Mouse (Mus musculus) mature B cell (primary cell): Measurements from ENCODE around the gene Krtap4-1.
"Not testable (repeated sequence)": the region's sequence is repeated elsewhere in the genome, so short reads cannot be mapped to it uniquely, and the experiment has no call there.

ENCODE experiments used
- in situ Hi-C: fragments of 300-500 bp; cut with MboI; formaldehyde crosslinking; loops from 2 replicates; pipeline ENCODE4 v1.14.3; 2019

Gene Krtap4-1

GRCm38 (mm10) chr11:99628138-99628537, at the start of gene Krtap4-1:
Gene Krtap4-1 (minus strand): TSS chr11:99628238.
- in situ Hi-C loops: no loop called here

DNA sequence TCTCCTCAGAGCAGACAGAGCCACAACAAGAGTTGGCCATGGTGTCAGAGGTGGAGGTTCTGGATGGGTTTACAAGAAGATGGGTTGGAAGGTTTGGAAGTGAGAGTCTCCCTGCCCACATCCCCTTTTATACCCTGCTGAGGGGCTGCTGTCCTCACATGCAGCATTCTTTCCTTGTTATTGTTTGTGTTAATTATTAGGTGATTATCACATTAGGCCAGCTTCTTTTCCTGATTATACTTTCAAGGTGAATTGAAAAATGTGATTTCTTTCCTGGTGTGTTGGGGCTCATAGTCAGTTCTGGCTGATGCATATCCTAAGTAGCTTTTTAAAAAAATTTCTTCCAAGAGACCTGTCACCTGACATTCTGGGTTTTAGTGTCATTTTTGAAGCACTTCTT, 37.8 kb upstream of the Krtap4-1 start, which contains the start of gene Krtap4-6:
Gene Krtap4-6, minus strand, starts transcription at position 101 of the 400 bp plus-strand sequence.
- in situ Hi-C loops: no loop called here

- in situ Hi-C loops: no loop called here
Measured at GRCm38 (mm10) chr11:99662802-99663201, 34.8 kb upstream of the Krtap4-1 start.

GRCm38 (mm10) chr11:99659256-99659655, 31.2 kb upstream of the Krtap4-1 start:
- in situ Hi-C loops: no loop called here

GRCm38 (mm10) chr11:99658467-99659010, 30.5 kb upstream of the Krtap4-1 start, which contains the start of gene Gm11563:
Gene Gm11563 (minus strand): TSS chr11:99658960.
- in situ Hi-C loops: not testable (repeated sequence)

DNA sequence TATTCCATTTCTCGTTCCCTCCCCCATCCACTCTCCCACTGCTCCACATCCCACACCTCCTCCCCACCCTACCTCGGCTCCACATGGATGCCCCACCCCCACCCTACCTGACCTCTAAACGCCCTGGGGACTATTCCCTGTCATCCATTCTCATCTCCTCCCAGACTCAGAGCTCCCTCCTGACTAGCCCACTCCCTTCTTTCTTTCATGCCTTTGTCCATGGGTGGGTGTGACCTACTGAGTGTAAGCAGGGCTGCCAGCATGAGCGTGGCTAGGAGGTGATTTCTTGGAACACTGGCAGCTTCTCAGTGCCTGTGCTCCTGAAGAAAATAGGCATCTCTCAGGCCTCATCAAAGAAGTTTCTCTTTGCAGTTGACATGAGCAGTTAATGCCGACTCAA, 29.0 kb upstream of the Krtap4-1 start:
- in situ Hi-C loops: no loop called here

DNA sequence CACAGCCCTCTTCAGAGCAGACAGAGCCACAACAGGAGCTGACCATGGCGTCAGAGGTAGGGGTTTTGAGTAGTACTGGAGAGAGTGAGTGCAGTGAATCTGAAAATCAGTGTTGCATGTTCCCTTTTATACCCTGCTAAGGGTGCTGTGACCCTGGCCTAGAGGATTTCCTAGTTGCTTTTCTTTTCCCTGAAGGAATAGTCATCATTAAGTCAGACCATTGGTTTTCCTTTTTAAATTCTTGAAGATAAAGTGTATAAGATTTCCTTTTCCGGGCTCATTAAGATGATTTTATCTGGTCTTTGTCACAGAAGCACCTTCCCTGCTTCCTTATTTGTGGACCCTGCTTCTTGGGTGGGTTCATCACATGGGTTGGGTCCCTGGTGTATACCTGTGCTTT, 22.1 kb upstream of the Krtap4-1 start, which contains the start of gene Gm11555:
Gene Gm11555, minus strand, starts transcription at position 101 of the 400 bp plus-strand sequence.
- in situ Hi-C loops: no loop called here

DNA sequence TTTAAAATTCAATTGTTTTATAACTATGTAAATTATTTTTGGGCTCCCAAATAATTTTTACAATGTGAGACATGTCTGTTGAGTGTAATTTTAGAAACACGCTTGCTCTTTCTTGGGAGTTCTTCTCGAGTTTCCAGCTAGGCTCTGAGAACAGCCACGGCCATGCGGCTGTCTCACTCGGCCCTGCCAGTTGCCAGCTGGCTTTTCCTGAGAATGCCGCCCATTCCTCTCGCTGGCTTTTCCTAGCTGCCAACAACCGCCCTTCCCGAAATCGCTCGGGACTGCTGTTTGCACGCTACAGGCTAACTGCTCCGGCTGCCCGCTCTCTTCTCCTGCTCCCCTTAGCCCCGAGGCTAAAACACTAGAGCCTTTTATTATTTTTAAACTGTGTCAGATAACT, 18.4 kb upstream of the Krtap4-1 start:
- in situ Hi-C loops: no loop called here

DNA sequence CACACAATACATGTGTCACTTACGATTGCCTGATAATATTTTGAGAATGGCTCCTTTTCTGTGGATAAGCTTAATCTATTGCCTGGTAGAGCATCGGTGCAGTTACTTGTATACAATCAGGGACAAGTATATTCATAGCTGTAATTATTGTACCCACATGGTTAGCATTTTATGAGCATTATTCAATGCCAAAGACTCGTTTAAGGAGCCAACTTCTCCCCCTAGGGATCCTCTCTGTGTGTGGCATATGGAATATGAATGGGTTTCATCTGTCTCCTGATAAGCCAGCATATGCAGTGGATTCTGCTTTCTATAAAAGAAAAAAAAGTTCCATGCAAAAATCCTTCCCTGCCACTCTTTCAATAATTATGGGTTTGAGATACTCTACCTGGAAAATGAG, 16.3 kb upstream of the Krtap4-1 start:
- in situ Hi-C loops: no loop called here

DNA sequence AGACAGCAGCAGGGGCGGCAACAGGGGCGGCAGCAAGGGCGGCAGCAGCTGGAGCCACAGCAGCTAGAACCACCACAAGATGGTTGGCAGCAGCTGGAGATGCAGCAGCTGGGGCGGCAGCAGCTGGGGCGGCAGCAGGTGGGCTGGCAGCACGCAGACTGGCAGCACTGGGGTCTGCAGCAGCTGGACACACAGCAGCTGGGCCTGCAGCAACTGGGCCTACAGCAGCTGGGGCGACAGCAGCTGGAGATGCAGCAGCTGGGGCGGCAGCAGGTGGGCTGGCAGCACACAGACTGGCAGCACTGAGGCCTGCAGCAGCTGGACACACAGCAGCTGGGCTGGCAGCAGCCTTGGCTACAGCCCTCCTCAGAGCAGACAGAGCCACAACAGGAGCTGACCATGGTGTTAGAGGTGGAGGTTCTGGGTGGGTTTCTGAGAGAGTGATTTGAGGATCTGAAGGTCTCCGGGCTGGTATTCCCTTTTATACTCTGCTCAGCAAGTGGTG, 15.6 kb upstream of the Krtap4-1 start, which contains the start of gene Krtap4-7:
Gene Krtap4-7, minus strand, starts transcription at position 455 of the 505 bp plus-strand sequence.
- in situ Hi-C loops: not testable (repeated sequence)

- in situ Hi-C loops: no loop called here
Measured at GRCm38 (mm10) chr11:99640926-99641325, 12.9 kb upstream of the Krtap4-1 start.

DNA sequence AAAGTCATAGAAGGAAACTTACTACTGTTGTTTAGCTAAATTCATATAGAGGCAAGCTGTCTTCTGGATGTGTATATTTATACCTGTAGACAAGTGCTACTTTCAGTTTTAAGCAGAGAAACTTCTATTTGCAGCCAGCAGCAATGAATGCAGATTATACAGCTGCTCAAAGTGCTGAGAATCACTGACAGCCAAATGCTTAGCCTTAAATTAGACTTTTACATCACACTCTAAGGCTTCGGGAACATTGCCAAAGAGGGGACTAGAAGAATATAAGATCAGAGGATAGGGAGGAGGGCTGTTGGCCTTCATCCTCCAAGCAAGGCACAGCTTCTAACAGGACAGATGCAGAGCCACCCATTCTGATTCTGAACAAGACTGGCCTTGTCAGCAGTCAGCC, 9.0 kb upstream of the Krtap4-1 start:
- in situ Hi-C loops: no loop called here

DNA sequence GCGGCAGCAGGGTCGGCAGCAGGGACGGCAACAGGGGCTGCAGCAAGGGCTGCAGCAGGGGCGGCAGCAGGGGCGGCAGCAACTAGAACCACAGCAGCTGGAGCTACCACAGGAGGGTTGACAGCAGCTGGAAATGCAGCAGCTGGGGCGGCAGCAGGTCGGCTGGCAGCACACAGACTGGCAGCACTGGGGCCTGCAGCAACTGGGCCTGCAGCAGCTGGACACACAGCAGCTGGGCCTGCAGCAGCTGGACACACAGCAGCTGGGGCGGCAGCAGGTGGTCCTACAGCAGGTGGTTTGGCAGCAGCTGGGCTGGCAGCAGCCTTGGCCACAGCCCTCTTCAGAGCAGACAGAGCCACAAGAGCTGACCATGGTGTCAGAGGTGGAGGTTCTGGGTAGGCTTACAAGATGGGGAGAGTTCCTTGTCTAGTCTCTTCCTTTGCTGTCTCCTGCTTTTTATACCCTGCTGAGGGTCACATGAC, 6.7 kb upstream of the Krtap4-1 start, which contains the start of gene Krtap4-2:
Gene Krtap4-2, minus strand, starts transcription at position 432 of the 482 bp plus-strand sequence.
- in situ Hi-C loops: no loop called here

- in situ Hi-C loops: no loop called here
Measured at GRCm38 (mm10) chr11:99633293-99633692, 5.3 kb upstream of the Krtap4-1 start.

- in situ Hi-C loops: no loop called here
Measured at GRCm38 (mm10) chr11:99630890-99631289, 2.9 kb upstream of the Krtap4-1 start.

DNA sequence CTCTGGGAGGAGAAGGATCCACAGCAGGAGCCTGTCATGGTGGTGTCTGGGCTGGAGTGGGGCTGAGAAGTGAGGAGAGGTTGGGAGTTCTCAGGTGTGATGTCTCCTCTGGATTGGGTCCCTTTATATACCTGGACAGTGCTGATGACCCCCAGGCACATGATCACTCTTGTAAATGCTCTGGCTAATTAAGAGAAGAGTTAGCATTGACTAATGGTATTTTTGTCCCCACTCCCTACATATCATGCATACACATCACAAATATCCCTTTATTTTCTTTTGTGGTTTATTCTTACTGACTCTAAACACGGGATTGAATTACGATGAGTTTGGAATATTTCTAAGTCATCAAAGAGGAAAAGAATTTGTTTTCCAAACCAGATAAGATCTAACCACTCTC, 7.7 kb downstream of the Krtap4-1 start, which contains the start of gene Gm11562:
Gene Gm11562, minus strand, starts transcription at position 101 of the 400 bp plus-strand sequence.
- in situ Hi-C loops: no loop called here

DNA sequence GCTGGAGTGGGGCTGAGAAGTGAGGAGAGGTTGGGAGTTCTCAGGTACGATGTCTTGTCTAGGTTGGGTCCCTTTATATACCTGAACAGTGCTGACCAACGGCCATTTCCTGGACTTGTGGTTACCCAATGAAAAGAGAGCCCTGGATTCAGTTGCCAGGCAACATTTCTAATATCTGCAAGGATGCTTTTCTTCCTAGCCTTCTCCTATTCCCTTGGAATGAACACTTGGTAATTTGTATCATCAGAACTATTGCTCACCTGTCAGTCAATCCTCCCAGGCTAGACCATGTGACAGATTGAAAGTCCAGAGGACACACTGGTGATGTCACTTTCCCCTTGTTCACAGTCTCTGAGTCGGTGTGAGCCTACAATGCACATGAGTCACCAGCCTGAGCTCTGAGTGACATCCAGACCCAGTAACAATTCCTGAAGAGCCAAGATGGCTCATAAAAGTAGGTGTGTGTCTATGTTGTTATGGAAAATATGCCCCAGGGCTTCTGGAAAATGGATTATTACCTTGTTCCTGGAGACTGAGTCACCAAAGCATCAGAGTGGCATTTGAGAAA, 13.2 kb downstream of the Krtap4-1 start, which contains the start of gene Krtap2-4:
Gene Krtap2-4, minus strand, starts transcription at position 51 of the 568 bp plus-strand sequence.
- in situ Hi-C loops: no loop called here

GRCm38 (mm10) chr11:99610089-99610488, 17.9 kb downstream of the Krtap4-1 start, which contains the start of gene Gm11937:
Gene Gm11937 (minus strand): TSS chr11:99610189.
- in situ Hi-C loops: not testable (repeated sequence)

DNA sequence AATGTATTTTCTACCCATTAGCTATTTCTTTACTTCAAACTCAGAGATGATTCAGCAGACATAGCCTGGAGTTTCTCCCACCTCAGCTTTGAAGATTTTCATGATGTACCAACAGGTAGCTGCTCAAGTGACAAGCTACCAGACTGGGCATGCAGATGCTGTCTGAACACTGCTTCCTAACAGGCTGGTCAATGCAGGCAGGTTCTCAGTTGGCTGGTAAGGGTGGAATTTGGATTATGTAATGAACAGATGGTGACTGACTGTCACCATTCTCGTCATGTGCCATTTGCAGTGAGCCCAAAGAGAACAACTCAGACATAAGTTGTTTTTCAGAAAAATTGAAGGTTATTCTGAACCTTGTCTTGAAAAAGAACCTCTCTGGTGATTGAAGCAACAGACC, 18.9 kb downstream of the Krtap4-1 start:
- in situ Hi-C loops: no loop called here

GRCm38 (mm10) chr11:99603208-99603607, 24.8 kb downstream of the Krtap4-1 start, which contains the start of gene Gm11938:
Gene Gm11938 (minus strand): TSS chr11:99603308.
- in situ Hi-C loops: not testable (repeated sequence)

DNA sequence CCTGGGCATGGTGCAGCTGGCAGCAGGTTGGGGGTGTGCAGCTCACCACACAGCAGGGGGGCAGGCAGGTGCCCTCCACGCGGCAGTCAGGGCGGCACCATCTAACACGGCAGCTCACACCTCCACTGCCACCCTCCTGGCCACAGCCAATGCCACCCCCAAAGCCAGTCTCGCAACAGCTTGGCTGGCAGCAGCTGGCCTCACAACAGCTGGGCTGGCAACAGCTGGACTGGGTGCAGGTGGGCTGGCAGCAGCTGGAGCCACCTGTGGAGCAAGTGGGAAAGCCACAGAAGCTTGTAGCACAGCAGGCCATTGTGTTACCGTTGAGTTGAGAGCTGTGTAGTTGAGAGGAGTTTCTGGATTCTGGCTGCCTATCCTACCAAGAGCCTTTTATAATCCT, 30.3 kb downstream of the Krtap4-1 start, which contains the start of gene Krtap9-3:
Gene Krtap9-3, minus strand, starts transcription at position 364 of the 400 bp plus-strand sequence.
- in situ Hi-C loops: not testable (repeated sequence)

GRCm38 (mm10) chr11:99590981-99591380, 37.1 kb downstream of the Krtap4-1 start, which contains the start of gene Krtap1-3:
Gene Krtap1-3 (minus strand): TSS chr11:99591339.
- in situ Hi-C loops: no loop called here
